Mouse (Mus musculus): ENCODE measurements around the gene Armc8. TPM values are rescaled to one million over a fixed set of nuclear protein-coding genes. Genes with fewer than 3 reads are reported as not detected.

Armc8 gene
- polyA plus RNA-seq, 1 experiment from 2014 or later = 24.3 TPM

- Histone ChIP-seq H3K9ac (replicated peaks; ENCODE audit: low read length) (no peak overlapping the region), H3K36me3 (ENCODE audit: insufficient read depth, low read length) (no peaks in the 10 kb centered on the region), H3K4me3 (ENCODE audit: low read length) (no peak overlapping the region), H3K9me3 (ENCODE audit: low read length) (no peaks in the 10 kb centered on the region), H3K27ac (ENCODE audit: low read length) (no peak overlapping the region), H3K4me1 (ENCODE audit: insufficient read depth, low read length) (peaks cover 27% of the 10 kb centered on the region), H3K4me2 (replicated peaks; ENCODE audit: low read depth, low read length) (no peak overlapping the region), H3K27me3 (ENCODE audit: insufficient read depth, low read length) (peaks cover 24% of the 10 kb centered on the region)
- ATAC-seq (ENCODE audit: low FRiP score, low TSS enrichment) = no peak
- WGBS = 48% methylated on average over 8 of the region's 8 CpGs
Observed at GRCm38 (mm10) chr9:99439064-99439463, 129.6 kb downstream of the Armc8 start.

- Histone ChIP-seq H3K9me3 (ENCODE audit: low read length) (no peaks in the 10 kb centered on the region), H3K36me3 (ENCODE audit: insufficient read depth, low read length) (no peaks in the 10 kb centered on the region), H3K4me1 (ENCODE audit: insufficient read depth, low read length) (peaks cover 27% of the 10 kb centered on the region), H3K27me3 (ENCODE audit: insufficient read depth, low read length) (peaks cover 24% of the 10 kb centered on the region), H3K27ac (ENCODE audit: low read length) (no peak overlapping the region), H3K9ac (replicated peaks; ENCODE audit: low read length) (no peak overlapping the region), H3K4me2 (replicated peaks; ENCODE audit: low read depth, low read length) (no peak overlapping the region), H3K4me3 (ENCODE audit: low read length) (no peak overlapping the region)
- 82% methylated on average over 12 of the region's 12 CpGs for WGBS
- no peak for ATAC-seq (ENCODE audit: low FRiP score, low TSS enrichment)
Observed at GRCm38 (mm10) chr9:99437781-99438565, 130.7 kb downstream of the Armc8 start.

GRCm38 (mm10) chr9:99437031-99437764, 131.5 kb downstream of the Armc8 start, which contains the start of gene Mras:
Gene Mras, minus strand, starts transcription at chr9:99437381.
- no peak for ATAC-seq (ENCODE audit: low FRiP score, low TSS enrichment)
- no peaks in the 10 kb centered on the region for H3K36me3 ChIP-seq (ENCODE audit: insufficient read depth, low read length)
- peaks cover 24% of the 10 kb centered on the region for H3K27me3 ChIP-seq (ENCODE audit: insufficient read depth, low read length)
- H3K9ac ChIP-seq (replicated peaks; ENCODE audit: low read length) = peak within 1 kb of the TSS; percentile 78
- no peaks in the 10 kb centered on the region for H3K9me3 ChIP-seq (ENCODE audit: low read length)
- 20% methylated on average over 27 of the region's 27 CpGs for WGBS
- peak within 1 kb of the TSS; percentile 93 for H3K4me2 ChIP-seq (replicated peaks; ENCODE audit: low read depth, low read length)
- peak within 1 kb of the TSS; percentile 66; the same call in 1 of the 2 replicates for H3K27ac ChIP-seq (ENCODE audit: low read length)
- H3K4me3 ChIP-seq (ENCODE audit: low read length) = peak within 1 kb of the TSS; percentile 74
- peaks cover 27% of the 10 kb centered on the region for H3K4me1 ChIP-seq (ENCODE audit: insufficient read depth, low read length)

- WGBS = under 1% methylated on average over 66 of the region's 86 CpGs
- Histone ChIP-seq H3K9me3 (ENCODE audit: low read length) (no peaks in the 10 kb centered on the region), H3K4me1 (ENCODE audit: insufficient read depth, low read length) (peaks cover 27% of the 10 kb centered on the region), H3K36me3 (ENCODE audit: insufficient read depth, low read length) (no peaks in the 10 kb centered on the region), H3K27me3 (ENCODE audit: insufficient read depth, low read length) (peaks cover 24% of the 10 kb centered on the region), H3K9ac (replicated peaks; ENCODE audit: low read length) (peak overlapping the region; percentile 78), H3K27ac (ENCODE audit: low read length) (peak overlapping the region; percentile 66; the same call in 1 of the 2 replicates), H3K4me2 (replicated peaks; ENCODE audit: low read depth, low read length) (peak overlapping the region; percentile 93), H3K4me3 (ENCODE audit: low read length) (peak overlapping the region; percentile 74)
- peak; percentile 79 for ATAC-seq (ENCODE audit: low FRiP score, low TSS enrichment)
Observed at GRCm38 (mm10) chr9:99436182-99437030, 132.3 kb downstream of the Armc8 start.

DNA sequence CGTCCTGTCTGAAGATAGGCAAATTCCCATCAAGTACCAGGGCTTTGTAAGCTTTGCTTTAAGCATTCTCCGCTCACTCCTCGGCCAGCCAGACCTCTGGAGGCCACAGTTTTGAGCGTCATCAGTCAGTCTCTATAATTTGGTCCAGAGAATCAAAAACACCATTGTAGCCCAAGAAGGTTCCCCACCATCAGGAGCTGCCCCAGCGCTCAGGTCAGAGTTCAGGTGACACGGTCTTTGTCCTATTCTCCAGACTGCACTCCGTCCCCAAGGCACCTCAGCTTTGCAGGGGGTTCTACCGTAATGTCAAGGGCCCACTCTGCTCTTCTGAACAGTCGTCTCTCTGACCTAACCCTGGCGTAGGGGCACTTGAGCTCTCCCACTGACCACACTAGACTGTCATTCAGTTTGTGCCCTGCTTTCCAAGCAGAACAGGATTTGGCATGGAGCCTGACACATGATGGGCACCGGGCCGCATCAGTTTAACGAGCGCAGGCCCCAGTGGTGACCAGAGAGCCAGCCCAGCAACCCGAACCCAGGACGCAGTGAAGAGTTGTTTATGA, 133.0 kb downstream of the Armc8 start:
- Histone ChIP-seq H3K27ac (ENCODE audit: low read length) (peak overlapping the region; percentile 68), H3K4me1 (ENCODE audit: insufficient read depth, low read length) (peaks cover 27% of the 10 kb centered on the region), H3K27me3 (ENCODE audit: insufficient read depth, low read length) (peaks cover 24% of the 10 kb centered on the region), H3K9me3 (ENCODE audit: low read length) (no peaks in the 10 kb centered on the region), H3K4me2 (replicated peaks; ENCODE audit: low read depth, low read length) (peak overlapping the region; percentile 93), H3K36me3 (ENCODE audit: insufficient read depth, low read length) (no peaks in the 10 kb centered on the region), H3K4me3 (ENCODE audit: low read length) (peak overlapping the region; percentile 74), H3K9ac (replicated peaks; ENCODE audit: low read length) (peak overlapping the region; percentile 78)
- peak; percentile 58 for ATAC-seq (ENCODE audit: low FRiP score, low TSS enrichment)
- 17% methylated on average over 16 of the region's 16 CpGs for WGBS

DNA sequence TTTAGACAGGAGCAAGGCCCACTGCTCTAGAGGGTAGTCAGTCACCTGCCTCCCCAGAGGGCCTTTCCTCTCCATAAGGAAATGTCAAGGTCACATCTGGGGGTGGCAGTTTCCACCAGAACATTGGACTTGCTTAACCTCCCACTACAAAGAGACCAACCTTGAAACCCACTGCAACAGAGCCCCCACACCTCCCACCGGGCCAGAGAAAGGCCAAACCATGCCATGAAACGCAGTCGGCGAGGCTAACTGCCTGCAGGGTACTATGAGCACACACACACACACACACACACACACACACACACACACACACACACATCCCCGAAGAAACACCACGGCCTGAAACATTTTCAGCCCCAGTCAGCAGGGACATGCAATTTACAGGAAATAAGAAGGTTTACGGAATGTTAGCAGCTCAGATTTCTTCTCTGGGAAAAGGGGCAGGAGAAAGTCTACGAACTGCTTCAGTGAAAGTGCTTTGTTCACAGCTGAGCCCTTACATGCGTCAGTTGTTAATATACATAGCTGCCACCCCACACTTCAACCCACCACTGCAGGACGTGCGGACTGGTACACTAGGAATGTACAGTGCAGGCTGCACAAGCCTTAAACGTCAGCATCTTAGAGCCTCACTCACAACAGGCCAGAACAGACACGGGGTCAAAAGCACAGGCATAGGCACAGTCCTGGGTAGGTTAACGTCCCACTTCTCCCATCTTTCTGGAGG, 133.6 kb downstream of the Armc8 start:
- peak; percentile 37; the same call in 1 of the 2 replicates for ATAC-seq (ENCODE audit: low FRiP score, low TSS enrichment)
- 23% methylated on average over 14 of the region's 14 CpGs for WGBS
- peak overlapping the region; percentile 93 for H3K4me2 ChIP-seq (replicated peaks; ENCODE audit: low read depth, low read length)
- H3K36me3 ChIP-seq (ENCODE audit: insufficient read depth, low read length) = no peaks in the 10 kb centered on the region
- H3K27ac ChIP-seq (ENCODE audit: low read length) = peak overlapping the region; percentile 68
- no peaks in the 10 kb centered on the region for H3K9me3 ChIP-seq (ENCODE audit: low read length)
- H3K4me3 ChIP-seq (ENCODE audit: low read length) = peak overlapping the region; percentile 74
- H3K9ac ChIP-seq (replicated peaks; ENCODE audit: low read length) = peak overlapping the region; percentile 78
- peaks cover 27% of the 10 kb centered on the region for H3K4me1 ChIP-seq (ENCODE audit: insufficient read depth, low read length)
- peaks cover 24% of the 10 kb centered on the region for H3K27me3 ChIP-seq (ENCODE audit: insufficient read depth, low read length)

- no peak overlapping the region for H3K9ac ChIP-seq (replicated peaks; ENCODE audit: low read length)
- H3K9me3 ChIP-seq (ENCODE audit: low read length) = no peaks in the 10 kb centered on the region
- H3K36me3 ChIP-seq (ENCODE audit: insufficient read depth, low read length) = no peaks in the 10 kb centered on the region
- ATAC-seq (ENCODE audit: low FRiP score, low TSS enrichment) = no peak
- no peak overlapping the region for H3K4me3 ChIP-seq (ENCODE audit: low read length)
- 68% methylated on average over 4 of the region's 4 CpGs for WGBS
- H3K27me3 ChIP-seq (ENCODE audit: insufficient read depth, low read length) = peaks cover 4% of the 10 kb centered on the region
- no peak overlapping the region for H3K4me2 ChIP-seq (replicated peaks; ENCODE audit: low read depth, low read length)
- H3K27ac ChIP-seq (ENCODE audit: low read length) = no peak overlapping the region
- H3K4me1 ChIP-seq (ENCODE audit: insufficient read depth, low read length) = peaks cover 26% of the 10 kb centered on the region
Observed at GRCm38 (mm10) chr9:99432478-99432877, 136.2 kb downstream of the Armc8 start.

GRCm38 (mm10) chr9:99431963-99432362, 136.7 kb downstream of the Armc8 start:
- Histone ChIP-seq H3K27me3 (ENCODE audit: insufficient read depth, low read length) (no peaks in the 10 kb centered on the region), H3K27ac (ENCODE audit: low read length) (no peak overlapping the region), H3K4me2 (replicated peaks; ENCODE audit: low read depth, low read length) (no peak overlapping the region), H3K36me3 (ENCODE audit: insufficient read depth, low read length) (no peaks in the 10 kb centered on the region), H3K4me3 (ENCODE audit: low read length) (no peak overlapping the region), H3K4me1 (ENCODE audit: insufficient read depth, low read length) (peaks cover 21% of the 10 kb centered on the region), H3K9ac (replicated peaks; ENCODE audit: low read length) (no peak overlapping the region), H3K9me3 (ENCODE audit: low read length) (no peaks in the 10 kb centered on the region)
- WGBS = 71% methylated on average over 6 of the region's 6 CpGs
- ATAC-seq (ENCODE audit: low FRiP score, low TSS enrichment) = no peak

- Histone ChIP-seq H3K36me3 (ENCODE audit: insufficient read depth, low read length) (no peaks in the 10 kb centered on the region), H3K4me3 (ENCODE audit: low read length) (no peak overlapping the region), H3K4me2 (replicated peaks; ENCODE audit: low read depth, low read length) (no peak overlapping the region), H3K27ac (ENCODE audit: low read length) (no peak overlapping the region), H3K9ac (replicated peaks; ENCODE audit: low read length) (no peak overlapping the region), H3K27me3 (ENCODE audit: insufficient read depth, low read length) (no peaks in the 10 kb centered on the region), H3K9me3 (ENCODE audit: low read length) (no peaks in the 10 kb centered on the region), H3K4me1 (ENCODE audit: insufficient read depth, low read length) (peaks cover 21% of the 10 kb centered on the region)
- 94% methylated on average over 8 of the region's 8 CpGs for WGBS
- no peak for ATAC-seq (ENCODE audit: low FRiP score, low TSS enrichment)
Observed at GRCm38 (mm10) chr9:99431346-99431745, 137.4 kb downstream of the Armc8 start.

All from kidney, embryonic 16.5 days (tissue).